ENCODE assay signal across 21 mouse cellular contexts in genomic region chr4:87487798-87488197, GRCm38 (mm10).
"Had no signal": no experiment of that assay in that cellular context is flagged by ENCODE, and none has a peak within 500 bp of the region (broad histone marks: within the 10 kb centered on the region; RNA-seq: fewer than 3 reads in every experiment).

No protein-coding gene starts in this region.

- H3K4me2 ChIP-seq: limb, embryonic 13.5 days; liver, embryonic 12.5 days; liver, embryonic 15.5 days; midbrain, embryonic 11.5 days had no signal

- ATAC-seq: intestine, embryonic 16.5 days; liver, embryonic 12.5 days had no signal

- H3K9ac ChIP-seq: limb, embryonic 13.5 days; liver, embryonic 12.5 days; liver, embryonic 15.5 days had no signal

- H3K36me3 ChIP-seq: limb, embryonic 10.5 days; limb, embryonic 13.5 days; liver, embryonic 12.5 days; liver, embryonic 15.5 days had no signal

- H3K27ac ChIP-seq: limb, embryonic 10.5 days; limb, embryonic 13.5 days; liver, embryonic 12.5 days; liver, embryonic 15.5 days; macrophage had no signal

- DNase-seq: kidney, adult 18-20 months; kidney, postnatal 10 days; kidney, postnatal 4 days; layer of hippocampus, adult 9-11 months; liver; lung, adult 18-20 months; lung, postnatal 14 days; midbrain, embryonic 14.5 days; right cerebral cortex, adult 18-20 months; right cerebral cortex, postnatal 14 days; right cerebral cortex, postnatal 4 days; thymus, adult 18-20 months; thymus, postnatal 14 days; thymus, postnatal 4 days had no signal

- H3K4me1 ChIP-seq: limb, embryonic 10.5 days; limb, embryonic 13.5 days; liver, embryonic 12.5 days; liver, embryonic 15.5 days had no signal

- H3K4me3 ChIP-seq: limb, embryonic 10.5 days; limb, embryonic 13.5 days; liver, embryonic 12.5 days; liver, embryonic 15.5 days had no signal

- H3K9me3 ChIP-seq: limb, embryonic 10.5 days; limb, embryonic 13.5 days; liver, embryonic 12.5 days; liver, embryonic 15.5 days had no signal

- H3K27me3 ChIP-seq: limb, embryonic 13.5 days; liver, embryonic 12.5 days; liver, embryonic 15.5 days had no signal
